Comparison of ENCODE assay signal across 18 mouse cellular contexts in genomic region chr11:59412999-59413863, GRCm38 (mm10). TPM values are rescaled to one million over a fixed set of nuclear protein-coding genes. Genes with fewer than 3 reads are reported as not detected.
DNase-seq lines count a peak whose midpoint lies in the region; ATAC-seq and TF ChIP-seq lines count a peak whose summit lies in the region.
"Had no signal": no experiment of that assay in that cellular context is flagged by ENCODE, and none has a peak within 500 bp of the region (broad histone marks: within the 10 kb centered on the region; RNA-seq: fewer than 3 reads in every experiment).

No protein-coding gene starts in this region.

- WGBS in forebrain, embryonic 13.5 days: 86% methylated on average over 13 of the region's 13 CpGs
- WGBS in forebrain, embryonic 15.5 days: 86% methylated on average over 13 of the region's 13 CpGs
- WGBS in limb, embryonic 15.5 days: 58% methylated on average over 13 of the region's 13 CpGs
- 80% methylated on average over 13 of the region's 13 CpGs for WGBS in cerebellum, adult 2 months

- H3K9me3 ChIP-seq in forebrain, embryonic 13.5 days (replicated peaks): no peaks in the 10 kb centered on the region
- no peaks in the 10 kb centered on the region for H3K9me3 ChIP-seq in forebrain, embryonic 15.5 days
- H3K9me3 ChIP-seq in limb, embryonic 15.5 days: no peaks in the 10 kb centered on the region
- H3K9me3 ChIP-seq: heart, embryonic 13.5 days; liver, embryonic 12.5 days; midbrain, embryonic 13.5 days had no signal

- H3K4me2 ChIP-seq in forebrain, embryonic 13.5 days: no peak overlapping the region
- no peak overlapping the region for H3K4me2 ChIP-seq in forebrain, embryonic 15.5 days (replicated peaks)
- H3K4me2 ChIP-seq in limb, embryonic 15.5 days: no peak overlapping the region
- H3K4me2 ChIP-seq: heart, embryonic 13.5 days; liver, embryonic 12.5 days; midbrain, embryonic 13.5 days had no signal

- peaks cover 58% of the 10 kb centered on the region for H3K36me3 ChIP-seq in forebrain, embryonic 13.5 days (ENCODE audit: poor library complexity, severe bottlenecking)
- H3K36me3 ChIP-seq in forebrain, embryonic 15.5 days: peaks cover 14% of the 10 kb centered on the region; the same call in 1 of the 2 replicates
- peaks cover 28% of the 10 kb centered on the region for H3K36me3 ChIP-seq in limb, embryonic 15.5 days
- H3K36me3 ChIP-seq: liver, embryonic 12.5 days had no signal

- H3K27me3 ChIP-seq in forebrain, embryonic 13.5 days: no peaks in the 10 kb centered on the region
- no peaks in the 10 kb centered on the region for H3K27me3 ChIP-seq in forebrain, embryonic 15.5 days
- H3K27me3 ChIP-seq in limb, embryonic 15.5 days: no peaks in the 10 kb centered on the region
- H3K27me3 ChIP-seq in cerebellum, adult 2 months (ENCODE audit: control insufficient read depth, insufficient read depth, low read length): no peaks in the 10 kb centered on the region
- H3K27me3 ChIP-seq: heart, embryonic 13.5 days; liver, embryonic 12.5 days; midbrain, embryonic 13.5 days had no signal

- no peak for ATAC-seq in forebrain, embryonic 13.5 days
- no peak for ATAC-seq in forebrain, embryonic 15.5 days (replicated peaks)
- ATAC-seq in limb, embryonic 15.5 days (ENCODE audit: insufficient number of reproducible peaks, low FRiP score, low TSS enrichment, low read depth): peak; percentile 63; the same call in 1 of the 2 replicates
- ATAC-seq: liver, embryonic 12.5 days; midbrain, embryonic 13.5 days had no signal

- TF ChIP-seq CTCF in layer of hippocampus, adult 2 months (conservative IDR thresholded peaks at IDR 0.05): no peak
- TF ChIP-seq CTCF in cerebellum, adult 2 months (IDR thresholded peaks at IDR 0.05; ENCODE audit: borderline replicate concordance, insufficient read depth, low read depth, low read length): no peak

- H3K4me3 ChIP-seq in forebrain, embryonic 13.5 days: no peak overlapping the region
- H3K4me3 ChIP-seq in forebrain, embryonic 15.5 days: no peak overlapping the region
- no peak overlapping the region for H3K4me3 ChIP-seq in layer of hippocampus, adult 2 months
- no peak overlapping the region for H3K4me3 ChIP-seq in limb, embryonic 15.5 days
- no peak overlapping the region for H3K4me3 ChIP-seq in cerebellum, adult 2 months (replicated peaks; ENCODE audit: insufficient read depth, low read depth, low read length)
- H3K4me3 ChIP-seq: heart, embryonic 13.5 days; liver, embryonic 12.5 days; midbrain, embryonic 13.5 days had no signal

- DNase-seq in layer of hippocampus, adult 2 months (ENCODE audit: low spot score in 2 of 2): no peak
- DNase-seq in layer of hippocampus, postnatal 10 days (ENCODE audit: low spot score in 2 of 2): no peak
- DNase-seq in brain, adult 2 months (ENCODE audit: low read depth, low spot score): peak; percentile 82
- DNase-seq in cerebellum, adult 2 months: no peak
- DNase-seq in thymus, postnatal 0 days (ENCODE audit: low spot score): no peak
- DNase-seq: cerebellum, adult 8-10 months; lung, postnatal 14 days; thymus, postnatal 25 days had no signal

- H3K4me1 ChIP-seq in forebrain, embryonic 13.5 days: peaks cover 10% of the 10 kb centered on the region
- peaks cover 6% of the 10 kb centered on the region for H3K4me1 ChIP-seq in forebrain, embryonic 15.5 days
- H3K4me1 ChIP-seq in limb, embryonic 15.5 days: peaks cover 48% of the 10 kb centered on the region
- H3K4me1 ChIP-seq in cerebellum, adult 2 months (ENCODE audit: control insufficient read depth, insufficient read depth, low read length): peaks cover 8% of the 10 kb centered on the region

- H3K27ac ChIP-seq in forebrain, embryonic 13.5 days: 0 out of 2 replicates have a peak overlapping the region, but pooled peaks have one; percentile 48
- no peak overlapping the region for H3K27ac ChIP-seq in forebrain, embryonic 15.5 days (replicated peaks)
- peak overlapping the region; percentile 43; the same call in 1 of the 2 replicates for H3K27ac ChIP-seq in layer of hippocampus, adult 2 months
- H3K27ac ChIP-seq in limb, embryonic 15.5 days: peak overlapping the region; percentile 73
- no peak overlapping the region for H3K27ac ChIP-seq in cerebellum, adult 2 months (ENCODE audit: insufficient read depth, low read length)
- H3K27ac ChIP-seq: heart, embryonic 13.5 days; liver, embryonic 12.5 days; midbrain, embryonic 13.5 days had no signal

- TF ChIP-seq POLR2A in cerebellum, adult 2 months (IDR thresholded peaks at IDR 0.05; ENCODE audit: borderline replicate concordance, insufficient read depth, low read length): no peak

- H3K9ac ChIP-seq in forebrain, embryonic 13.5 days: no peak overlapping the region
- no peak overlapping the region for H3K9ac ChIP-seq in forebrain, embryonic 15.5 days (replicated peaks)
- H3K9ac ChIP-seq in limb, embryonic 15.5 days: no peak overlapping the region
- H3K9ac ChIP-seq: heart, embryonic 13.5 days; liver, embryonic 12.5 days; midbrain, embryonic 13.5 days had no signal

RNA-seq across cellular contexts. Expression of gene Jmjd4, which starts 36.6 kb away (rescaled TPM):
- 12.5 and 13.0 TPM in 2 replicates for polyA plus RNA-seq in forebrain, embryonic 13.5 days (2015; fragmentation: Nextera tagmentation; extraction: Ambion mirVana)
- polyA plus RNA-seq in forebrain, embryonic 15.5 days (2015; fragmentation: Nextera tagmentation; extraction: Ambion mirVana): 13.9 TPM in 2 replicates
- total RNA-seq in layer of hippocampus, adult 2 months (2021): 10 to 100 TPM; 27.0 to 28.0 TPM
- total RNA-seq in layer of hippocampus, postnatal 10 days (2021): 10 to 100 TPM; 30.3 to 30.6 TPM
- polyA plus RNA-seq in limb, embryonic 15.5 days (2015; fragmentation: Nextera tagmentation; extraction: Ambion mirVana): 11.2 and 11.7 TPM in 2 replicates
- polyA plus RNA-seq in cerebellum, adult 2 months (2012; rRNA removed): 11.6 and 12.1 TPM in 2 replicates
- 10.4 and 11.8 TPM in 2 replicates for polyA plus RNA-seq in thymus, postnatal 0 days (2015; fragmentation: Nextera tagmentation; extraction: Ambion mirVana)

RNA-seq across cellular contexts. Expression of gene Snap47, which starts 37.8 kb away (rescaled TPM):
- polyA plus RNA-seq in forebrain, embryonic 13.5 days (2015; fragmentation: Nextera tagmentation; extraction: Ambion mirVana): 239 and 252 TPM in 2 replicates
- 354 and 388 TPM in 2 replicates for polyA plus RNA-seq in forebrain, embryonic 15.5 days (2015; fragmentation: Nextera tagmentation; extraction: Ambion mirVana)
- total RNA-seq in layer of hippocampus, adult 2 months (2021): 100 to 1,000 TPM; 341 to 356 TPM
- 100 to 1,000 TPM; 307 to 329 TPM for total RNA-seq in layer of hippocampus, postnatal 10 days (2021)
- 116 and 118 TPM in 2 replicates for polyA plus RNA-seq in limb, embryonic 15.5 days (2015; fragmentation: Nextera tagmentation; extraction: Ambion mirVana)
- 445 and 459 TPM in 2 replicates for polyA plus RNA-seq in cerebellum, adult 2 months (2012; rRNA removed)
- polyA plus RNA-seq in thymus, postnatal 0 days (2015; fragmentation: Nextera tagmentation; extraction: Ambion mirVana): 45.1 and 49.5 TPM in 2 replicates

RNA-seq across cellular contexts. Expression of gene Prss38, which starts 37.8 kb away (rescaled TPM):
- polyA plus RNA-seq in forebrain, embryonic 13.5 days (2015; fragmentation: Nextera tagmentation; extraction: Ambion mirVana): not detected in 2 replicates
- polyA plus RNA-seq in forebrain, embryonic 15.5 days (2015; fragmentation: Nextera tagmentation; extraction: Ambion mirVana): not detected in 2 replicates
- total RNA-seq in layer of hippocampus, adult 2 months (2021): not detected
- total RNA-seq in layer of hippocampus, postnatal 10 days (2021): not detected
- polyA plus RNA-seq in limb, embryonic 15.5 days (2015; fragmentation: Nextera tagmentation; extraction: Ambion mirVana): 0.12 TPM in 1 of 2 replicates, not detected in the other
- polyA plus RNA-seq in cerebellum, adult 2 months (2012; rRNA removed): 0.11 TPM in 1 of 2 replicates, not detected in the other
- not detected in 2 replicates for polyA plus RNA-seq in thymus, postnatal 0 days (2015; fragmentation: Nextera tagmentation; extraction: Ambion mirVana)
- total RNA-seq: gastrocnemius, adult 8-10 months; neutrophil, adult 5-6 weeks had no signal
- polyA plus RNA-seq: heart, embryonic 13.5 days; large intestine, adult 2 months; liver, embryonic 12.5 days; midbrain, embryonic 13.5 days; spleen, adult 2 months had no signal

RNA-seq across cellular contexts. Expression of gene Zfp867, which starts 59.0 kb away (rescaled TPM):
- 13.5 and 14.1 TPM in 2 replicates for polyA plus RNA-seq in forebrain, embryonic 13.5 days (2015; fragmentation: Nextera tagmentation; extraction: Ambion mirVana)
- 14.8 and 15.9 TPM in 2 replicates for polyA plus RNA-seq in forebrain, embryonic 15.5 days (2015; fragmentation: Nextera tagmentation; extraction: Ambion mirVana)
- 1 to 10 TPM; 4.9 to 5.1 TPM for total RNA-seq in layer of hippocampus, adult 2 months (2021)
- 1 to 10 TPM; 4.2 to 5.0 TPM for total RNA-seq in layer of hippocampus, postnatal 10 days (2021)
- polyA plus RNA-seq in limb, embryonic 15.5 days (2015; fragmentation: Nextera tagmentation; extraction: Ambion mirVana): 9.3 and 9.8 TPM in 2 replicates
- polyA plus RNA-seq in cerebellum, adult 2 months (2012; rRNA removed): 4.5 and 4.9 TPM in 2 replicates
- 3.3 and 3.8 TPM in 2 replicates for polyA plus RNA-seq in thymus, postnatal 0 days (2015; fragmentation: Nextera tagmentation; extraction: Ambion mirVana)

Comparison
In these comparisons a context has a peak if more than half of its experiments do, and no peak if none do; other contexts are left out.
1. H3K27ac ChIP-seq: peak in forebrain, embryonic 13.5 days (single experiment), layer of hippocampus, adult 2 months (single experiment) and limb, embryonic 15.5 days (single experiment); none in forebrain, embryonic 15.5 days (single experiment) and cerebellum, adult 2 months (single experiment).